Mouse (Mus musculus) E14TG2a.4 (cell line): ENCODE data around the gene Rassf9.

Source experiments
- CTCF ChIP-seq: conservative IDR thresholded peaks from 2 replicates; pipeline ENCODE4 v1.5.1; 2014; ENCODE audit warnings: low read length
- NANOG ChIP-seq: IDR thresholded peaks from 2 replicates; pipeline ENCODE4 v1.6.1; 2014; ENCODE audit warnings: borderline replicate concordance, low read length, mixed read lengths
- POU5F1 ChIP-seq: IDR thresholded peaks from 2 replicates; pipeline ENCODE4 v1.6.1; 2014; ENCODE audit warnings: low read length, borderline replicate concordance

- no peak for TF ChIP-seq CTCF
- TF ChIP-seq POU5F1, result no peak
- TF ChIP-seq NANOG, result no peak
These were observed 15.9 kb downstream of the Rassf9 start for GRCm38 (mm10) chr10:102527901-102528300.
